Mouse (Mus musculus) thymus, postnatal 14 days (tissue): ENCODE results near the gene Moxd2.

Experiments
- DNase-seq: peaks from one replicate; pipeline ENCODE4 v3.0.0; 2021

Moxd2 gene

DNA sequence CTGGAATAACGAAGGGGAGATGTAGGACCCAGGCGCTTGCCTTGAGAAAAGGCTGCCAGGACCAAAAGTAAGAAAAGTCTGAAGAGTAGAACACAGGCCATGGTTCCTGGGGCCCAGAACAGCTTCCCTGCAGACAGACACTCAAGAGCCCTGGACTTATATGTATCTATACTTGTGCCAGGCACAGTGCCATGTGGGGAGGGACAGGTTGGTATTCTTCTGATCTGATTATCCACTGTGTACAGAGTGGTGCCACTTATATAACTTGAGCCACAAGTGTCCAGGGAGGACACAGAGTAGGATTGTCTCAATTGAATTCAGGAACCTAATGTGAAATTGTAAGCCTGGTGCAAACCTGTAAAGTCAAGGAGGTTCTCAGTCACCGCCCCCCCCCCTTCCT, at the start of gene Moxd2:
TSS of gene Moxd2 (minus strand) at position 101 of the 400 bp plus-strand sequence.
- no peak for DNase-seq

DNA sequence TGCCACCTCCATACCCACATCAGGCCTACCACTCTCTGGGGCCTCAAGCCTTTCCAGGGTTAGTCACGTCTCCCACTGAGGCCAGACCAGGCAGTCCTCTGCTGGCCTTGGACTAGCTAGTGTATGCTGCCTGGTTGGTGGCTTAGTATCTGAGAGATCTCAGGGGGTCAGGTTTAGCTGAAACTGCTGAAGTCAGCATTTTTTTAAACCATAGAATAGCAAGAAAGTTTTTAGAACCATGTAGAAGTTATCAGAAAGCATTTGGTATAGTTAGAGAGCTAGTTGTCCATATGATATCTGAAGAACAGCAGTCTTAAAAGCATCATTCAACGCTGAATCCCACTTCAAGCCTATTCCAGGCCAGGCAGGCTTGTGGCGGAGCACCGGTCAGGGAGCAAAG, 32.7 kb upstream of the Moxd2 start:
- DNase-seq: no peak

DNA sequence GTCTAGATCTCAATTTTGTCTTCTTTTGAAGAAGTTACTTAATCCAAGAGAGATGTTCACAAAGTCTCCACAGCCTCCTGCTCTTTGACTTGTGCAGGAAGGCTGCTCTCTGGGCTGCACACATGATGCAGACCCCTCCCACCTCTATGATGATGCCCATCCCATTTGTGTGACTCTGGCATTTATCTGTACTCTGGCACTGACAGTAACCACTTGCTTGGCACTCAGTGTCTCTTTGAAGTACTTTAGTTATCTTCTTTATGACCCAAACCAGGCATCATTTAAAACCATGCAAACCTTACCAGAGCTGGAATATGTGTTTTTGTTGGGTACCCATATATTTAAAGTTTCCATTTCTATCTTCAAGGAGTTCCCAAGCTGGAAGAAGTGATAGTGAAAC, 13.0 kb upstream of the Moxd2 start, which contains the start of gene Prss58:
TSS of gene Prss58 (minus strand) at position 101 of the 400 bp plus-strand sequence.
- DNase-seq: no peak

DNA sequence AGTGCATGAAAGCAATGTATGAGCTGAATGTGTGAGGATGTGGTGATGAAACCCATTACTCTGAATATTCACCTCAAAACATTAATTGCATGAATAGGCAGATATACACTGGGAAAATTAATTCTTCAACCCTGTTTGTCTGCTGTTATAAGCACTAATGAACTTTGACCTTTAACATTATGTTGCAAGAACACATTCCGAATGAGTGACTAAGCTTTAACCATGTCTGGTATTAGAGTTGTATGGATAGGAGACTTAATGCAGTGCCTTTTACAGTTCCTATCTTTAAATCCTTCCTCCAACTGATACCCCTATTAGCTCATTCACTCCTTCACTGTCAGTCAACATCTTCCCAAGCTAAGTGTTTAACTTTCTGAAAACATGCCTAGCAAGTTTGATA, 7.4 kb upstream of the Moxd2 start:
- DNase-seq: no peak

DNA sequence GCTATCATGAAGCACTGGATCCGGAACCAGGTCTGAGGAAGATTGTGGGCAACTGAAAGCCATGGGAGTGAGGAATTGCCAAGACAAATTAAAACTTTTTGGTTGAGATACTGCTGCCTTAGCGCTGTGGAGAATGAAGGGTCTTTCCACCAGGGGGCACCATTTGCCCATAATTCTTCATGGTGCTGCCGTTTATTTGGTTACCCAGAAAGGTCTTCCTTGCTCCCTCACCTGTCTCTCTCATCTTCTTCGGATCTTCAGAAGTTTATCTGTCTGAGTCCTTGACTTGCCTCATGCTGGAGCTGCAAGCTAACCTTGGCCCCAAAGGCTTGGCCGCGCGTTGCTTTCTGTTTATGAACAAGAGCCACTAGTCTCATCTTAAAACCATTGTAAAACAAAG, 6.3 kb upstream of the Moxd2 start:
- DNase-seq: peak; percentile 68

DNA sequence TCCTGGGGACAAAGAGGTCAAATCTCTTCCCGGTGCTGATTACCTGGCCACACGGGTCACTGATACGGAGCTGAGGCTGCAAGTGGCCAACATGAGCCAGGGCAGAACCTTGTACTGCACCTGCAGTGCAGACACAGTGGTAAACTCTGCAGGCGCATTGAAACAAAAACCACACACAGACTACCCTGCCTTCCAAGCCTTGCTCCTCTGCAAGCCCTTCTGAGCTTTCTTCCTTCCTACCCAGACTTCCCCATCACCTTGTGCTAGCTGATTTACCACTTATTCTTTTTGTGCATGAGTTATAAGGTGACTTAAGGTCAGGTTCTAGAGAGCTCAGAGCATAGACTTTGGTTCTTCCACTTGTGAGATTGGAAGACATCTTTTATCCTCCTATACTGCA, 4.5 kb upstream of the Moxd2 start:
- no peak for DNase-seq

DNA sequence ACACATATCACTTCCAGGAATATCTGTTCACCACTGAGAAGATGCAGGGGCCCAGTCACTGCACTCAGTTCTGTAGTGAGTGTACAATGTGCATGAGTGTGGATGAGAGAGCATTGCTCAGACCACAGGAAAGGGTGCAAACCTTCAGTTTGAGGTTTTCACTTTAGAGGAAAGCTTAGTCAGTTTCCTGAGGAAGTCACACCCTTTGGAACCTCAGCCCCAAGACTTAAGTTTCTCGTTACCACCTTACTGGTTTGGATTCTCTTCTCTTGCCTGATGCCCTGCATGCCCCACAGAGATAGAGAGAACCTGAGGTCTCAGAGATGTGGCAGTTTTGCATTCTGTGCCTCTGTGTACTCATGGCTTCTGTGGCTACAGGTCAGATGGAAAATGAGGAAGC, 3.7 kb upstream of the Moxd2 start:
- DNase-seq: peak; percentile 25

DNA sequence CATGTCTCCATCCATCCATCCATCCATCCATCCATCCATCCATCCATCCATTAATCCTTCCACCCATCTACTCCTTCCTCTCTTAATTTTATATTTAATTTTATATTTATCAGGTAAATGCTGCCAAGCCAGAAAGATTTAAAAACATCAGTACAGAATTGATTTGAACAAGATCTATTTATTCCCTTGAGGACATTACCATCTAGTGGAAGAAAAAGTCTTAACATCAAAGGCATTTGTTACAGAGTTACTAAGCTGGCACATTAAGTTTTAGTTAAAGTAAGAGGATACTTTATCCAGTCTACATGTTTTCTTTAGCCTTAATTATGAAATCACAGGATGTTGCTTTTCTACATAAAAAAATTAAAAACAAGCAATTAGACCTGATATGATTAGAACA, 42.0 kb downstream of the Moxd2 start:
- no peak for DNase-seq
